Mouse (Mus musculus) cortical plate, adult 2 months (tissue): Measurements from ENCODE around the gene Rhob.

ENCODE experiments used
- CTCF ChIP-seq: fragments of 200-500 bp; IDR thresholded peaks from 2 replicates; pipeline ENCODE4 v1.5.1; 2011; ENCODE audit warnings: mild to moderate bottlenecking, control low read depth, low read length; ENCODE audit not compliant: insufficient read depth; ENCODE audit errors: extremely low read depth
- POLR2A ChIP-seq: fragments of 200-500 bp; IDR thresholded peaks from 2 replicates; pipeline ENCODE4 v1.6.1; 2011; ENCODE audit warnings: mild to moderate bottlenecking, low read length, control low read depth; ENCODE audit not compliant: insufficient read depth; ENCODE audit errors: extremely low read depth

- TF ChIP-seq POLR2A (no peak), CTCF (no peak)
Observed at GRCm38 (mm10) chr12:8524062-8524461, 24.3 kb upstream of the Rhob start.
